Mouse (Mus musculus): ENCODE data around the gene Itgae.
A peak's percentile ranks its signal among the peaks of the same experiment; 100 is the strongest.

Itgae gene

DNA sequence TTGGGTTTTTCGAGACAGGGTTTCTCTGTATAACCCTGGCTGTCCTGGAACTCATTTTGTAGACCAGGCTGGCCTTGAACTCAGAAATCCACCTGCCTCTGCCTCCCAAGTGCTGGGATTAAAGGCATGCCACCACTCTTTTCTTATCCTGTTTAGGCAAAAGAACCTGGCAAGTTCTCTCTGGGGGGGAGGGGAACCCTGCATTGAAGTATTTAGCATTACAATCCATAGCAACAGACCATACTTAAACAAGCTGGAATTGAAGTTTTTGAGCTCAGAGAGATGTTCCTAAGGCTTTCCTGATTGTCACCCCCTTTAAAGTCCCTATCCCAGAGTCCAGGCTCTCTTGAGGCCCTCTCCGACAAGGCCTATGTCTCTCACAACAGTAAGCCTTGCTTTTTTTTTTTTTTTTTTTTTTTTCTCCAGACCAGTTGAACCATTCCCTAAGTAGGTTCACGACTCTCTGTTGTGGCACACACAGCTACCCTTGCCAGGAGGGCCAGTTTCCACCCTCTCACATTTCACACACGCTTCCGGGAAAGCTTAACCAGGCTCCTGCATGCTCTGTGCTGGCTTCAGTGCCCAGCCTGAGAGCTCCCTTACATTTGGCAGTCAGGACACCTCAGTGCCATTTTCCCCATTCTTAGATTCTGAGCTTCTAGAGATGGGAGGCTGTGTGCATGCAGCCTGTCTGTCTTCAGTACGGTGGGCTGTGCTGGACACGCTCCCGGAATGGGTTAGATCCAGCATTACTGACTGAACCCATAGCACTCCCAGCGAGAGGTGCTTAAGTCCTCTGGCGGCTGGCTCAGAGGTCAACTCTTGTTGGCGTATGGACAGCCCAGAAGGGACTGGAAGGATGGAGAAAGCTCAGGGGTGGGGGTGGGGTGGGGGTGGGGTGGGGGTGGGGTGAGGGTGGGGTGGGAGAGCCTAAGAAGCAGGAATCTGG, 55.9 kb downstream of the Itgae start:
- peak; percentile 93 for DNase-seq (ENCODE audit: low read depth, low spot score)

DNA sequence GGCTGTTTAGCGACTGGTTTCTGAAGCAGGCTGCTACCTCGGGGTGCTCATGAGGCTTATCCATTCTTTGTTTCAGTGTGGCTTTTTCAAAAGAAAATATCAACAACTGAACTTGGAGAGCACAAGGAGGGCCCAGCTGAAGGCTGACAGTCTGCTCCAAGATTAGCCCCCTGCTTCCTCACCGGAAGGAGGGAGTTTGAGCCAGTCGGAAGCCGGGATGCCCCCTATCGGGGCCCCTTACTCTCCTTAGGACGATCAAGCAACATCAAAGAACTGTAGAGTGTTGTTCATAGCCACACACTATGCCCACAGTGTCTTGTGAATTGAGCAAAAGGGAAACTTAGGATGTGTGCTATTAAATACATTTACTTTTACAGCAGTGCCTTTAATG, 56.6 kb downstream of the Itgae start:
- peak; percentile 80 for DNase-seq (ENCODE audit: low read depth, low spot score)

DNA sequence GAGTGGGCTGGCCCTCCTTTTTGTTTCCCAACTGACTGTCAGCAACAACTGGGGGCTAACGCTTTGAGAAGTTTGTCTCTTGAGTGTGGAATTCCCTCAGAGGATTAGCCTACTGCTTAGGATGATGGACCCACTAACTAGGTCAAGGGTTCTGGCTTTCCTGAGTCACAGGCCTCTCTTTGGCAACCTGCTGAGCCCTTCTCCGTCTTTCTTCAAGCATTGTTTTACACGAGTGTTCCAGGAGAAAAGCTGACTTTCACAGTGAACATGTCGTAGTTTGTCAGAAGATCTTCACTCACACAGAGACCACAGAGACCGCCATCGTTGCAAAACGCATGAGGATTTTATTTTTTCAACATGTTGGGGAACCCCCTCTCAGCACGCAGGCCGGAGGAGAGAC, 57.8 kb downstream of the Itgae start:
- DNase-seq (ENCODE audit: low read depth, low spot score): peak; percentile 46

GRCm38 (mm10) chr11:73155071-73155470, 64.7 kb downstream of the Itgae start:
- DNase-seq (ENCODE audit: low read depth, low spot score): no peak

DNA sequence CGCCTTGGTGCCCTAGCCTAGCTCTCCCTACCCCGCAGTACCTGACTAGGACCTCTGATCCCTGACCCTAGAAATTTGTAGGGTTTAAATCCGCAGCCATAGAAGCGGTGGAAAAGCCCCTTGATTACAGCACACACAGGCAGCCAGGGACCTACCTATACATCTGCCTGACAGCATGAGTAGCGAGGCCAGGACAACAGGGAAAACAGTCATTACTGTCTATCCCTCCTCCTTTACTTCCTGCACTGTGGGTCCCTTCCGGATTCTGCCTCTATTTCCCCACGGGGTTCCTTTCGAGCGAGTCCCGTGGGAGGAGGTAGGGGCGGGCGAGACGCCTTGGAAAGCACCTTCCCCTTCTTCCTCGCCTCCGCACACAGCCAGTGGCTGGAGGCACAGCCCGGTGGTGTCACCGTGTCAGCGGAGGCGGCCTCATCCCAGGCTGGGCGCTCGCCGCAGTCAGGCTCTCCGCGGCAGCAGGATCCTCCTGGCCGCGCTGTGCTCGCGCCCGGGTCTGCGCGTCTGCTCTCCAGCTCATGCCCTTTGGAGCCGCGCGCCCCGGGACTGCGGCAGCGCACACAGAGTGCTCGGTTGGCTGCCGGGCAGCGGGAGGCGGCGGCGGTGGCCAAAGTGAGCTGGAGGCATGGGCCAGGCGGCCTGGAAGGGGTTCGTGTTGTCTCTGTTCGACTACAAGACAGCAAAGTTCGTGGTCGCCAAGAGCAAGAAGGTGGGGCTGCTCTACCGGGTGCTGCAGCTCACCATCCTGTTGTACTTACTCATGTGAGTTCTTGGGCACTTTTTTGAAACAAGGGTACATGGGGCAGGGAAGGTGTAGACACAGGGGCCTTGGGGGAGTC, 69.8 kb downstream of the Itgae start, which contains the start of gene P2rx5:
Gene P2rx5 (plus strand): TSS at position 465 of the 854 bp plus-strand sequence.
- peak; percentile 71 for DNase-seq (ENCODE audit: low read depth, low spot score)

DNA sequence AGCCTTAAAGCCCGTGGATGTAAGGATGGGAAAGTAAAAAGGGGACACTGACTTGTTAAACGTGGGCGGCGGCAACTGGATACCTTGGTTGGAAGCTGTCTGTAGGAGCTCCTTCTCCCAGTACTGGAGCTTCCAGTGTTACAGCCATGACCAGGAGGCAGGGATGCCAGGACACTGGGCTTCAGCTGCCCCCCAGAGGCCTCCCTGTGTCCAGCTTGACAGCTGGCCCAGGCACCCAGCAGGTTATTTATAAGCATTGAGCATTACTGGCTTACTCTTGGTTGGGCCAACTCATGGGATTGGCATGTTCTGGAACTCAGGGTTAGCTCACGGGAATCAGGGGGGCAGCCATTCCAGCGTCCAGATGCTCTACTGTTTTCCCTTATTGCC, 70.4 kb downstream of the Itgae start:
- DNase-seq (ENCODE audit: low read depth, low spot score): no peak

DNA sequence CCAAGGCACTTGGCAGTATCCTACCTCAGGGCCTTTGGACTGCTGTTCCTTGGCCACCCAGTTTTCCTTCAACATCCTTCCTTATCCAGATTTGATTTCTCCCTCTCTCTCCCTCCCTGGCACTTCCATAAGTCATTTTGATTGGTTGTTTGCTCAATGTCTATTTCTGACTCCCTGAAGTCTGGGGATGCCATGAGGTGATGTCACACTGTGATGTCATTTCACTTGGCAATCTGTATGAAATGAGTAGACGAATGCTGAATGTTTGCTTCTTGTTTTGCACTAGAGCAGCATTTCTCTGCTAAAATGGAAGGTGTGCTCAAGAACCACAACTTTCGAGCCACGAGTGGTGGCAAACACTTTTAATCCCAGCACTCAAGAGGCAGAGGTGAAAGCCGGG, 71.2 kb downstream of the Itgae start:
- no peak for DNase-seq (ENCODE audit: low read depth, low spot score)

- DNase-seq (ENCODE audit: low read depth, low spot score): no peak
These were observed 71.9 kb downstream of the Itgae start for GRCm38 (mm10) chr11:73162284-73162683.

- no peak for DNase-seq (ENCODE audit: low read depth, low spot score)
These were observed 77.7 kb downstream of the Itgae start for GRCm38 (mm10) chr11:73168071-73168470.

DNA sequence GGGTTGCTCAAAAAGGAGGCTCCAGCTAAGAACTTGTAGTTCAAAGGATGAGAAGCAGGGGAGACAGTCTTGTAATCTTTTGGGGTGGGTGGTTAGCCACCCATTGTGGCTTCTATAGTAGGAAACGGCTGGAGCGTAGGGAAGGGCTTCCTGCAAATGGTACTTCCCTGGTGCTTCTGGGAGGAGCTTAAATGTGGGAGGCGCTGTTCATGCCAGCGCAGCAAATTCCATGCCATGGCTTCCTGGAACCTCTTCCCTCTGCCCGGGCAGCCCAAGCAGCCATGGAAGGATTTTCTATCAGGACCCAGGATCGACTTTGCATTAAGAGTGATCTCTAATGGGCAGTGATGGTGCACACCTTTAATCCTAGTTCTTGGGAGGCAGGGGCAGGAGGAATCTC, 78.2 kb downstream of the Itgae start:
- DNase-seq (ENCODE audit: low read depth, low spot score): peak; percentile 64

- DNase-seq (ENCODE audit: low read depth, low spot score): peak; percentile 92
These were observed 78.8 kb downstream of the Itgae start for GRCm38 (mm10) chr11:73169231-73169630.

GRCm38 (mm10) chr11:73172186-73172585, 81.8 kb downstream of the Itgae start:
- DNase-seq (ENCODE audit: low read depth, low spot score): no peak

- peak; percentile 40 for DNase-seq (ENCODE audit: low read depth, low spot score)
These were observed 85.2 kb downstream of the Itgae start for GRCm38 (mm10) chr11:73175612-73176011.

GRCm38 (mm10) chr11:73176186-73176585, 85.8 kb downstream of the Itgae start:
- DNase-seq (ENCODE audit: low read depth, low spot score): peak; percentile 18

- DNase-seq (ENCODE audit: low read depth, low spot score): peak; percentile 99
These were observed 86.5 kb downstream of the Itgae start, which contains the start of the genes Emc6 and Tax1bp3 for GRCm38 (mm10) chr11:73176608-73177508. Gene Emc6, minus strand, starts transcription at chr11:73177037. Gene Tax1bp3, plus strand, starts transcription at chr11:73177083.

- peak; percentile 66 for DNase-seq (ENCODE audit: low read depth, low spot score)
These were observed 87.1 kb downstream of the Itgae start for GRCm38 (mm10) chr11:73177509-73177875.

GRCm38 (mm10) chr11:73177895-73178294, 87.5 kb downstream of the Itgae start:
- no peak for DNase-seq (ENCODE audit: low read depth, low spot score)

GRCm38 (mm10) chr11:73185872-73186615, 95.7 kb downstream of the Itgae start:
- no peak for DNase-seq (ENCODE audit: low read depth, low spot score)

DNA sequence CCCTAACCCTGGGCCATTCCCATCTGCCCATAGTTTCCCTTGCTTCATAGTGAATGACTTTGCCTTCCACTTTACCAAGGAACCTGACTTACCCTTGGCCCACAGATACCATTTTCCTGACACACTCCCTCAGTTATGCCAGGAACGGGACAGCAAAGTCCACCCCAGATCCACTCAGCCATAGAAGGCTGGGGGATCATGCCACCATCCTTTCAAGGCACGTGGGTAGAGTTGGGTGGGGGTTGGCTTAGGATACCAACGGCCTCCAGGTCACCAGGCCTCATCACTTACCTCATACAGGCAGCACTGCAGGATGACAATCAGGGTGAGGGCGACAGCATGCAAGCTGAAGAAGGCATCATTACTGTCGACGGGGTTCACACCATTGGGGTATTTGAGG, 96.8 kb downstream of the Itgae start:
- no peak for DNase-seq (ENCODE audit: low read depth, low spot score)

- DNase-seq (ENCODE audit: low read depth, low spot score): no peak
These were observed 102.7 kb downstream of the Itgae start for GRCm38 (mm10) chr11:73193047-73193446.
